Mouse (Mus musculus): ENCODE measurements at regions not wholly inside any gene's neighbourhood (a gene's known extent, or its start where the extent isn't known, plus 50 kb on each side); places are given as distances from the start of the nearest gene placed in this dataset.

- TF ChIP-seq CTCF (IDR thresholded peaks at IDR 0.05; ENCODE audit: borderline replicate concordance, insufficient read depth, low read length) (no peak), POLR2A (IDR thresholded peaks at IDR 0.05; ENCODE audit: low read depth, low read length) (no peak)
Measured at GRCm38 (mm10) chr11:64590091-64590490, 153.6 kb upstream of the F930015N05Rik start.

All from embryonic fibroblast, embryonic 13.5 days (primary cell).